ENCODE assay signal across 29 mouse cellular contexts in the genomic region with DNA sequence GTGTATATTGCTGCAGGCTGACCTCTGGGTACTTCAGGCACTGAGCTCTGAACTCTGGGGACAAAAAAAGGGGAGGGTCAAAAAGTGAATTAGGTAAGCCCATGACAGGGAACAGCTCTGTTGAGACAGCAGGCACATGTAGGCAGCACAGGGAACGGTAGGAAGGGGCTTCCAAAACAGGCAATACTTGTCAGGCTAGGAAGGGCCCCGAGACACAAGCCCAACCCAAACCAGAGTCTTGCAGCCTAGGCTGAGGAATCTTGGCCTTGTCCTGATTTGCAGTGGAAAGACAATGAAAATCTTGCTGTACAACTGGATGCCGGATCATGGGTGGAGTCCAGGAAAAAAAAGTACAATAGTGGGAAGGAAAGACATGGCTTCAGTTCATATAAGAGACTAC.
A peak's percentile ranks its signal among the peaks of the same experiment; 100 is the strongest.
DNase-seq lines count a peak whose midpoint lies in the region; ATAC-seq and TF ChIP-seq lines count a peak whose summit lies in the region.
"Had no signal": no experiment of that assay in that cellular context is flagged by ENCODE, and none has a peak within 500 bp of the region (broad histone marks: within the 10 kb centered on the region; RNA-seq: fewer than 3 reads in every experiment).

No protein-coding gene starts in this region.

- peaks cover 30% of the 10 kb centered on the region for H3K4me1 ChIP-seq in heart, embryonic 10.5 days
- H3K4me1 ChIP-seq in heart, embryonic 12.5 days (replicated peaks), result peaks cover 48% of the 10 kb centered on the region
- no peaks in the 10 kb centered on the region; the same call in 1 of the 2 replicates for H3K4me1 ChIP-seq in stomach, postnatal 0 days (replicated peaks; ENCODE audit: control insufficient read depth, insufficient read depth)
- H3K4me1 ChIP-seq: forebrain, embryonic 12.5 days; forebrain, embryonic 15.5 days; hindbrain, embryonic 15.5 days; intestine, embryonic 15.5 days had no signal

- no peak overlapping the region for H3K9ac ChIP-seq in heart, embryonic 12.5 days
- H3K9ac ChIP-seq in stomach, postnatal 0 days (ENCODE audit: low read length), result no peak overlapping the region
- H3K9ac ChIP-seq: embryonic facial prominence, embryonic 13.5 days; forebrain, embryonic 12.5 days; forebrain, embryonic 15.5 days; heart, embryonic 13.5 days; hindbrain, embryonic 12.5 days; hindbrain, embryonic 15.5 days; intestine, embryonic 15.5 days had no signal

- no peaks in the 10 kb centered on the region for H3K36me3 ChIP-seq in heart, embryonic 10.5 days
- no peaks in the 10 kb centered on the region for H3K36me3 ChIP-seq in heart, embryonic 12.5 days
- no peaks in the 10 kb centered on the region for H3K36me3 ChIP-seq in stomach, postnatal 0 days (ENCODE audit: control insufficient read depth, insufficient read depth, low read length)
- H3K36me3 ChIP-seq: embryonic facial prominence, embryonic 10.5 days; embryonic facial prominence, embryonic 13.5 days; forebrain, embryonic 12.5 days; forebrain, embryonic 15.5 days; heart, embryonic 13.5 days; hindbrain, embryonic 12.5 days; hindbrain, embryonic 15.5 days; intestine, embryonic 15.5 days had no signal

- ATAC-seq in heart, embryonic 12.5 days (ENCODE audit: insufficient number of reproducible peaks, low FRiP score), result no peak
- no peak for ATAC-seq in stomach, postnatal 0 days (ENCODE audit: low FRiP score, low TSS enrichment)
- ATAC-seq: activated CD4-positive, CD25-positive, alpha-beta regulatory T cell, adult 4 months; CD4-positive, CD25-positive, alpha-beta regulatory T cell, adult 4 months; forebrain, embryonic 15.5 days; intestine, embryonic 15.5 days had no signal

- no peak for TF ChIP-seq EP300 in stomach, postnatal 0 days (optimal IDR thresholded peaks at IDR 0.05)

- peak overlapping the region; percentile 25 for H3K27ac ChIP-seq in gastrocnemius, adult 2 months
- no peak overlapping the region for H3K27ac ChIP-seq in heart, embryonic 10.5 days
- H3K27ac ChIP-seq in heart, embryonic 12.5 days (ENCODE audit: poor library complexity, severe bottlenecking), result no peak overlapping the region
- peak overlapping the region; percentile 35; the same call in 1 of the 2 replicates for H3K27ac ChIP-seq in stomach, postnatal 0 days (replicated peaks)
- H3K27ac ChIP-seq: embryonic facial prominence, embryonic 10.5 days; embryonic facial prominence, embryonic 13.5 days; forebrain, embryonic 12.5 days; forebrain, embryonic 15.5 days; heart, embryonic 13.5 days; hindbrain, embryonic 12.5 days; hindbrain, embryonic 15.5 days; intestine, embryonic 15.5 days had no signal

- no peak for TF ChIP-seq CTCF in gastrocnemius, adult 2 months (IDR thresholded peaks at IDR 0.05)
- TF ChIP-seq CTCF in stomach, postnatal 0 days (IDR thresholded peaks at IDR 0.05; ENCODE audit: low read depth), result no peak

- H3K4me3 ChIP-seq in gastrocnemius, adult 2 months, result no peak overlapping the region
- H3K4me3 ChIP-seq in heart, embryonic 10.5 days, result no peak overlapping the region
- H3K4me3 ChIP-seq in heart, embryonic 12.5 days, result no peak overlapping the region
- H3K4me3 ChIP-seq in stomach, postnatal 0 days (ENCODE audit: low read depth, low read length), result no peak overlapping the region
- H3K4me3 ChIP-seq: embryonic facial prominence, embryonic 10.5 days; embryonic facial prominence, embryonic 13.5 days; erythroblast, embryonic 14.5 days; forebrain, embryonic 12.5 days; forebrain, embryonic 15.5 days; heart, embryonic 13.5 days; hindbrain, embryonic 12.5 days; hindbrain, embryonic 15.5 days; intestine, embryonic 15.5 days had no signal

- no peak overlapping the region for H3K4me2 ChIP-seq in heart, embryonic 12.5 days
- no peak overlapping the region for H3K4me2 ChIP-seq in stomach, postnatal 0 days (replicated peaks; ENCODE audit: low read depth)
- H3K4me2 ChIP-seq: embryonic facial prominence, embryonic 13.5 days; forebrain, embryonic 12.5 days; forebrain, embryonic 15.5 days; heart, embryonic 13.5 days; hindbrain, embryonic 12.5 days; hindbrain, embryonic 15.5 days; intestine, embryonic 15.5 days had no signal

- intact Hi-C loops in gastrocnemius, adult 2 months (cut with DNase I), result no loop called here
- intact Hi-C loops in gastrocnemius, postnatal 14 days (cut with DNase I; ENCODE audit: low total_unique reads), result no loop called here

- DNase-seq in gastrocnemius, adult 2 months, result no peak
- DNase-seq in gastrocnemius, postnatal 14 days, result no peak
- DNase-seq in heart, embryonic 10.5 days (ENCODE audit: low spot score), result peak; percentile 61
- DNase-seq in urinary bladder, adult 2 months (ENCODE audit: low spot score), result peak; percentile 5
- no peak for DNase-seq in urinary bladder, postnatal 14 days (ENCODE audit: low spot score)
- DNase-seq in stomach, postnatal 0 days (ENCODE audit: low spot score), result no peak
- no peak for DNase-seq in c-Kit-positive CD71-positive TER-119-positive erythroid progenitor cells, embryonic 14.5 days (ENCODE audit: low spot score)
- DNase-seq: adrenal gland, adult 8-10 months; adrenal gland, postnatal 25 days; cerebellum, adult 18-20 months; cerebellum, postnatal 10 days; cerebellum, postnatal 36 days; embryo, embryonic 11 days; gastrocnemius, postnatal 10 days; heart, adult 18-20 months; heart, postnatal 14 days; kidney, adult 11 months had no signal

- 64% methylated on average over 3 of the region's 3 CpGs for WGBS in heart, embryonic 10.5 days
- 65% methylated on average over 3 of the region's 3 CpGs for WGBS in heart, embryonic 12.5 days
- WGBS in stomach, postnatal 0 days, result 70% methylated on average over 3 of the region's 3 CpGs

- H3K27me3 ChIP-seq in heart, embryonic 10.5 days (ENCODE audit: insufficient read depth, poor library complexity, severe bottlenecking), result no peaks in the 10 kb centered on the region
- H3K27me3 ChIP-seq in heart, embryonic 12.5 days (replicated peaks), result no peaks in the 10 kb centered on the region
- no peaks in the 10 kb centered on the region for H3K27me3 ChIP-seq in stomach, postnatal 0 days (ENCODE audit: control insufficient read depth, insufficient read depth, low read length)
- H3K27me3 ChIP-seq: embryonic facial prominence, embryonic 13.5 days; forebrain, embryonic 12.5 days; forebrain, embryonic 15.5 days; heart, embryonic 13.5 days; hindbrain, embryonic 12.5 days; hindbrain, embryonic 15.5 days; intestine, embryonic 15.5 days had no signal

- no peaks in the 10 kb centered on the region for H3K9me3 ChIP-seq in heart, embryonic 10.5 days
- no peaks in the 10 kb centered on the region for H3K9me3 ChIP-seq in heart, embryonic 12.5 days (replicated peaks)
- H3K9me3 ChIP-seq in stomach, postnatal 0 days (ENCODE audit: control insufficient read depth, low read length), result no peaks in the 10 kb centered on the region
- H3K9me3 ChIP-seq: embryonic facial prominence, embryonic 10.5 days; embryonic facial prominence, embryonic 13.5 days; forebrain, embryonic 12.5 days; forebrain, embryonic 15.5 days; heart, embryonic 13.5 days; hindbrain, embryonic 12.5 days; hindbrain, embryonic 15.5 days; intestine, embryonic 15.5 days had no signal

Comparison
In these comparisons a context has a peak if more than half of its experiments do, and no peak if none do; other contexts are left out.
1. DNase-seq: peak in heart, embryonic 10.5 days (single experiment) and urinary bladder, adult 2 months (single experiment); none in gastrocnemius, adult 2 months (single experiment), gastrocnemius, postnatal 14 days (single experiment), urinary bladder, postnatal 14 days (single experiment), stomach, postnatal 0 days (single experiment) and c-Kit-positive CD71-positive TER-119-positive erythroid progenitor cells, embryonic 14.5 days (single experiment).
2. H3K27ac ChIP-seq: peak in gastrocnemius, adult 2 months (single experiment) and stomach, postnatal 0 days (single experiment); none in heart, embryonic 10.5 days (single experiment) and heart, embryonic 12.5 days (single experiment).